Mouse (Mus musculus): ENCODE results near the gene Kpna4. TPM values are rescaled to one million over a fixed set of nuclear protein-coding genes. Genes with fewer than 3 reads are reported as not detected.

Kpna4 gene
- polyA plus RNA-seq (2017; shearing (Covaris generic)) = 100 to 1,000 TPM; 123 to 143 TPM

DNA sequence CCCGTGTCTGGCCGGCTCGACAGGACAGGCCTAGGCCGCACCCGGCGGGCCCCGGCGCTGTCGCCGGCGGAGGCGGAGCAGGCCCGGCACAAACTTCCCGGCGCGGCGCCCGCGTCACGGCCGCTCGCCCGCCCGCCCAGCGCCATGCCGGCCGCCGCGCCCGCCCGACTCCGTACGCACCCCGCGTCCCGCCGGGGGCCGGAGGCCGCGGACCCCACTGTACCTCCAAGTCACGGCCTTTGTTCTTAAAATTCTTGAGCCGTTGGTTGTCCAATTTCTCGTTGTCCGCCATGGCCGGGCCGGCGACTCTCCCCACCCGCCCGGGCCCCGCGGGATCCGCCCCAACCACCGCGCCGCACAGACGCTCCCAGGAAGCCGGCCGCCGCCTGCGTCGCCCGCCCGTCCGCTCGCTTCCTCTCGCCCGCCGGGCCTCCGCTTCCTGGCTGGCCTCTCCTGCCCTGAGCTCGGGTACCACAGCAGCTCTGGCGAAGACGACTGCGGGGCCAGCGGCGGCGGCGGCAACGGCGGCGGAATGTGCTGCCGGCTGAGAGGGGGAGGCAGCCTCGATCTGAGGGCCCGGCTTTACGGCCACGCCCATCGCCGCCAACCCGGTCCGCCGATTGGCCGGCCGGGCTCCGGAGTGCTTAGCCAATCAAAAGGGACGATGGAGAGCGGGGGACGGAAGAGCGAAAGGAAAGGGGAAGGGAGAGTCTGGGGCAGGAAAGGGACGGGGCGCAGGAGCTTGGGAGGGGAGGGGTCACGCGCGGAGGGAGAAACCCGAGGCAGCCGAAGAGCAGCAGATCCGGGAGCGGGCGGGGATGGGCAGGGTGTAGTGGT, at the start of gene Kpna4:
Kpna4 (minus strand) TSS at position 605 of the 837 bp plus-strand sequence.

DNA sequence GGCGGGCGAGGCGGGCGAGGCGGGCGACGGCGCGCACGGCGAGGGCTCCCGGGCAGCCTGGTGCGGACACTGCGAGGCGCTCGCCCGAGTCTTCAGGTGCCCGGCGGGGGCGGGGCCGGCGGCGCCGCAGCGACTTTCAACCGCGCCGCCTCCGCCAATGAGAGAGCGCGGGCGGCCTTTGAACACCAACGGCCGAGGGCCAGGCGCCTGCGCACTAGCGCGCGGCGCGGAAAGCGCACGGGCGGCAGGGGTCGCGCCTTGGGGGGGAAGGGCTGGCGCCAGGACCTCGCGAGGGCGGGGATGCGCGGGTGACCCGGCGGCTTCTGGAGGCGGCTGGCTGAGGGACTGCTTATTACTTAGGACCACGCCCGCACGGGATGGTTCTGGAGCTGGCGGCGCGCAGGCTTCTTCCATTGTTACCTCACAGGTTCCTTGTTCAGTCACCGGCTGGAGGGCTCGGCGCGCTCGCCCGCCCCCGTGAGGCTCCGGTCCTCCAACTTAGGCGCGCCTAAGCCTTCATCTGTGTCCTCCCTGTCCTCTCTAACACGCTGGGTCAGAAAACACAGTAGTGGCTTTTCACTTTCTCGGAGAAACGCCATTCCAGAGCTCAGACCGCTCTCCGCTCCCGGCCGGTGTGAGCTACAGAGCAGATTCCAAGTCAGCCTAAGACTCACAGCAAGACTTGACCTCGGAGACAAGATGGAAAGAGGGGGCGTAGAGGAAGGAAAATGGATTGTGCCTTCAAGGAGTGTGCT, 82.1 kb downstream of the Kpna4 start, which contains the start of gene Trim59:
Trim59 (minus strand) TSS at position 111 of the 755 bp plus-strand sequence.

Other genes with a start within 250 kb of the Kpna4 start
- 100 to 1,000 TPM in 1 of 2 experiments, 10 to 100 TPM in 1; 82.3 to 171 TPM for gene Ift80, start 122.5 kb downstream of the Kpna4 start, polyA plus RNA-seq (2017; shearing (Covaris generic))
- 100 to 1,000 TPM; 335 to 545 TPM for gene Smc4, start 122.4 kb downstream of the Kpna4 start, polyA plus RNA-seq (2017; shearing (Covaris generic))
- 100 to 1,000 TPM; 111 to 244 TPM for gene Trim59, start 82.4 kb downstream of the Kpna4 start, polyA plus RNA-seq (2017; shearing (Covaris generic))
- gene Arl14, start 95.3 kb upstream of the Kpna4 start, polyA plus RNA-seq (2017; shearing (Covaris generic)) = under 1 TPM in 1 of 2 experiments, not detected in 1; 0.17 TPM
- gene Ppm1l, start 189.7 kb upstream of the Kpna4 start, polyA plus RNA-seq (2017; shearing (Covaris generic)) = 1 to 10 TPM; 4.3 to 5.4 TPM